Mouse (Mus musculus) c-Kit-negative CD71-positive TER-119-positive erythroid progenitor cells, embryonic 14.5 days (primary cell): ENCODE results near the gene Lce3b.

Experiments
- DNase-seq: peaks from one replicate; pipeline ENCODE4 v3.0.0-alpha.2; 2013; ENCODE audit warnings: low read depth, low spot score

Gene Lce3b

DNA sequence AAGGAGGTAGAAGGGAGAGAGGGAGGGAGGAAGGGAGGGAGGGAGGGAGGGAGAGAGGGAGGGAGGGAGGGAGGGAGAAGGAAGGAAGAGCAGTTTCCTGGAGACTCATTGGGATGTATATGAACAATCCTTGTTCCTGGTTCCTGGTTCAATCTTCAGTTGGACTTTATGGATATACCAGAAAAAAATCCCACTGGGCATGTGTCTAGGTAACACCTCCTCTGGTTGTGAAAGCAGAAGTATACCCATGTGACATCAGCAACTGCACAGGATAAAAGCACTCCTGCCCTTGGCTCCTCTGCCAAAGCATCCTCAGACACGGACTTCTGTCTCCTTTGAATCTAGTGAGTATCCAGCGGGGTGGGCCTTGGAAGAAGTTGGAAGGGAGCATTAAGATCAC lies at the start of gene Lce3b:
Lce3b (plus strand) TSS at position 301 of the 400 bp plus-strand sequence.
- DNase-seq, result no peak

DNA sequence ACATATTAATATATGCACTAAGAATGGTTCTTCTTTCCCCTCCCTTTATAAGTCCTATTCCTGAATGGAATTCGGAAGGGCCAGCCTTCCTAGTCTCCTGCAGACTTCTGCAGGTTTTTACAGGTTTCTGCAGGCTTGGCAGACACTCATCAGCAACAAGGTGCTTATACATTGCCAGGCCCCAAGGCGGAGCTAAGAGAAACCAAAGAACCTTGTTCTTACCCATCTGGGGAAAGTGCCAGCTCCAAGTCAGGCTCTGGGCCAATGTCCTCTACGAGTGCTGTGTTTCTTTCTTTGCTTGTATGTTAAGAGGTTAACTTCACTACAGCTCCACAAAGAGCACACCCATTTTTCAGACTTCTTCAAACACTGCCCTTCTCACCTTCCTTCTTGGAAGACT lies 38.7 kb upstream of the Lce3b start:
- no peak for DNase-seq

DNA sequence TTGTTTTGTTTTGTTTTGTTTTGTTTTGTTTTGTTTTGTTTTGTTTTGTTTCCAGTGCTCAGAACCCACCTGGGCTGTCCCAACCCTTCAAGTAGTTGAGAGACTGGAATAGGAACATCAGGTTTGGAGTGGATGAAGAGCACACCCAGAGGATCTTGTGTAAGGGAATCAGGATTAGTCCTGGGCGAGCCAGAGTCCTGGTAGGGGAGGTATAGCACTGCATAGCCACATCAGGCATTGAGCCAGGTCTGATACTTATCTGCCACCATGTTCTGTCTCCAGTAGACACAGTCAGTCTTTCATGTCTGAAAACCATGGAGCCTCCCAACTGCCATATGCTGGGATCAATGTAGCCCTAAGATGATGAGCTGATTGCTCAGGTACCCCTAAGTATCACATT lies 38.3 kb upstream of the Lce3b start:
- no peak for DNase-seq

DNA sequence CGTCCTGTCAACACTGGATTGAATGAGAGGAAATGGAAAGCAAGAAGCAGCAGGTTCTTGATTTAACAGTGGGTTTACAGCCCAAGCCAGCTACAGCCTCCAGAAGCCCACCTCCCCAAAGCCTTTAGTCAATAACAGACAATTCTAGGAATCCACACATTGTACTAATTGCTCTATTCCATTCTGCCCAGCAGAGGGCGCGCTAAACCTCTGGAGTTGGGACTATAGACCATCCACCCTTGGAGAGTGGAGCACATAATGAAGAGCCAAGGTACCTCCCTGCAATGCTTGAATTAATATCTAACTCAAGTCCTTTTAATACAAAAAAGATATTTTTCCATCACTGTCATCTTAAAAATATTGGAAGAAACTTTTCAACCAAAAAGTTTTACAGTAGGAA lies 29.8 kb upstream of the Lce3b start:
- no peak for DNase-seq

DNA sequence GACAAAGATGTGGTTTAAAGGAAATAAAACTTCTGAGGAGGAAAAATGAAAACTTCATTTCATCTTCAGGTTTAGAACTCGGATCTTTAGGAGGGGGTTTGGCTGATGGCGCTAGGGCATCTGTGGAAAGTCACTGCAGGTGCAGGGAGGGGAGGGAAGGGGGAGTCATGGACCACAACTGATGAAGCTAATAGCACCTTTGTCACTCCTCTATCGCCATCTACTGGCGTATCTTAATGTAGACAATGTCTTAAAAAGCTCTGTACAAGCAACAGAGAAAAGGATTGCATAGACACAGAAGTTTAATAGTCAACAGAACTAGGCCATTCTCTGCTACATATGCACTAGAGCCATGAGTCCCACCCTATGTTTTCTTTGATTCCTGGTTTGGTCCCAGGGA lies 29.1 kb upstream of the Lce3b start:
- no peak for DNase-seq

DNA sequence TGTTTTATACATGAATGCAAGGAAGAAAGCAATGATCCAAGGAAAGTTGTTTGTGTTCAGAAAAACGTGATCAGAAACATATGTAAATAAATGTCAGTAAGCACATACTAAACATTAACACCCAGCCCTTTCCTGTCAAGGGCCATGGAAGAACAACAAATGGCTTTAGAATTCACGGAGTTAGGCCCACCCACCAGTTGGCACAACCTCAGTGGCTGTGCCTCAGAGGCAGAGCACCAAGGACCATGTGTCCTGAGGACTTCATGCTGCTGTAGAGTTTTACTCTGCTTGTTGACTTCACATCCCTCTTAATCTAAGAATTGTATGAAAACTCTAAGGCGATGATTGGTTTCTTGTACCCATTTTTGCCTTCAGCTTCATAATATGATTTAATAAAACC lies 27.6 kb upstream of the Lce3b start:
- no peak for DNase-seq

DNA sequence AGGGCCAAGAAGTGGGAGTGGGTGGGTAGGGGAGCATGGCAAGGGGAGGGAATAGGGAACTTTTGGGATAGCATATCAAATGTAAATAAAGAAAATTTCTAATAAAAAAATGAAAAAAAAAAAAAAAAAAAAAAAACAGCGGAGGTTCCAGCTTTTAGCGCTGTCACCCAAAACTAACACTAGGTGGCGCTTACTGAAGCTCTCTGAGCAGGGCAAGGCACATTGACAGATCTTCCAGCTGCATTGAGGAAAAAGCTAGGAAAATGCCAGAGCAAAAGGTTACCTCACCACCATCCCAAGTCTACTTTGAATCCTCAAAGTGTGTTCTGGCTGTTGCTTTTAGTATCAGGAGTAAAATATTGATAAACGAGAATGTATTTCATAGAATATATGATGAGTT lies 25.2 kb upstream of the Lce3b start:
- no peak for DNase-seq

DNA sequence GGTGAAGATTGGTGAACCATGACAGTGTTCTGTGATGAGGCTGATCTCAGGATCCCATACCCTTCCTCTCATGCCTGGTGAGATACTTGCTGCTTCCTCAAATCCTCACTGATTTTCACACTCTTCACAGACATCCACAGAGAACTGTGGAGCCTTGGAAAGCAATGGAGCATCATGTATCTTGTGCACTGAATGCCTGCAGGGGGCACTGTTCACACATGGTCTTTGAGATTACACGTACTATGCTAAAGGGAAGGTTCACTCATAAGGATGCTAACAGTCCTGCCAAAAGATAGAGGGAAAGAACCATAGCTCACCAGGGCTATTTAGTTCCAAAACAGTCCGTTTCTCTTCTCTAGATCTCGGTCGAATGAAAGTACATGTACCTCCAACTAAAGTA lies 12.4 kb upstream of the Lce3b start:
- no peak for DNase-seq

DNA sequence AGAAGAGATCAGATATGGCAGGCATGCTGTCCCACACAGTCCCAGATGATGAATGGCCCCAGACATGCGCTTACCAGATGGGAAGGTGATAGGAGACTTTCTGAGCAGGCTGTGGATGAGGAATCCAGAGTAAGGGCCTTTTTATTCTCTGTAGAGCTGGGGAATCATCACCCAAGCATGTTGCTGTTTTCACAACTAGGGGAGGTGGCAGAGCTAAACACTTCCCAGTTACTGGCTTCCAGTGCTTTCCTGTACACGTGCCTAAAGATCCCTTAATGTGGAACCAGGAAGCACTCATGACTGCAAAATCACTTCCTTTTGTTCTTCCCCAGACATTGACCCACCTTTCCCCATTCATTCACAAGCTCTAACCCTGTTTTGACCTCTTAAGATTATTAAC lies 6.6 kb upstream of the Lce3b start, which contains the start of gene Lce3a:
Lce3a (minus strand) TSS at position 101 of the 400 bp plus-strand sequence.
- no peak for DNase-seq

DNA sequence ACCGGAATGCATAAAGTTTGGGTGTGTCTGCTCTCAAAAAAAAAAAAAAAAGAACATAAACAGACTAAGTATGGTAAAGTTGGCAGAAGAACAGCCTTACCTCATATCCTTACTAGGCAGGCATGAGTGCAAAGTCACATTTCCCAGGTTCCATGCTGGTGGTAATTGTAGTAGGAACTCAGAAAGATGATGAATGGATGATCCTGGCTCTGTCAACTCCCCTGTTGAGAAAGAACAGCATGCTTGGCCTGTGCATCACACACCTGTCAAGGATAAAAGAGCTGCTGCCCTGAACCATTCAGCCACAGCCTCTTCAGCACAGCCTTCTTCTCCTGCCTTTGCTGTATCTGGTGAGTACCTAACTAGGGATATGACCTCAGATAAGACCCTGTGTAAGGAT lies 11.4 kb downstream of the Lce3b start, which contains the start of gene Lce3c:
Lce3c (plus strand) TSS at position 301 of the 400 bp plus-strand sequence.
- no peak for DNase-seq

DNA sequence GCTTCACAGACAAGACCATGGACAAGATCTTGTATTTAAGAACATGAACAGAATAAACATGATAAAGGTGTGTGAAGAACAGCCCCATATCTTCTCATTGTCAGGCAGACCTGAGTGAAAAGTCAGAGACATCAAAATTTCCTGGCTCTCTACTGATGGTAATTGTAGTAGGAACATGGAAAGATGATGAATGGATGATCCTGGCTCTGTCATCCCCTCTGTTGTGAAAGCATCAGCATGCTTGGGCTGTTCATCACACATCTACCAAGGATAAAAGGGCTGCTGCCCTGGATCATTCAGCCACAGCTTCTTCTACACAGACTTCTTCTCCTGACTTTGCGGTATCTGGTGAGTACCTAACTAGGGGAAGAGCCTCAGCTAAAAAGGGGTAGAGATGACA lies 24.3 kb downstream of the Lce3b start, which contains the start of gene Lce3d:
Lce3d (plus strand) TSS at position 301 of the 400 bp plus-strand sequence.
- no peak for DNase-seq

DNA sequence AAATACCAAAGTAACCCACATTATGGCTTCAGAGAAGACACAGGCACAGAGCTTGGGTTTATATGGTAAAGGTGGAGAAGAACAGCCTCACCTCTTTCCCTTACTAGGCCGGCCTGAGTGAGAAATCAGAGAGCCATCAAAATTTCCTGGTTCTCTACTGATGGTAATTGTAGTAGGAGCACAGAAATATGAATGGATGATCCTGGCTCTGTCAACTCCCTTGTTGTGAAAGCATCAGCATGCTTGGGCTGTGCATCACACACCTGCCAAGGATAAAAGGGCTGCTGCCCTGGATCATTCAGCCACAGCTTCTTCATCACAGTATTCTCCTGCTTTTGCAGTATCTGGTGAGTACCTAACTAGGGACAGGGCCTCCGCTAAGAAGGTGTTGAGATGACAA lies 34.0 kb downstream of the Lce3b start, which contains the start of gene Lce3e:
Lce3e (plus strand) TSS at position 301 of the 400 bp plus-strand sequence.
- no peak for DNase-seq

DNA sequence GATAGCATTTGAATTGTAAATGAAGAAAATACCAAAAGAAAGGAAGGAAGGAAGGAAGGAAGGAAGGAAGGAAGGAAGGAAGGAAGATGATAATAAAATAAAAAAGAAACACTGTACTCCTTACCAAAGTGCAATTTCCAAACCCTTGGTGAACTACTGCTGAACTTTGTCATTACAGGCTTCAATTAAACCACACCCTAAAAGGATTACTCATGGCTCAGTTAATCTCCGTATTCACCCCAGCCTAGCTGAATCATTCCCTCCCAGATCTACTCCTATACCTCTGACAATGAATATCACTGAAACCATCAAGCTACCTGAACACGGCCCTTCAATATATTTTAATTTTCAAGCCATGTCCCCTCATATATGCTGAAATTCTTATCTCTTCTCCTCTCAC lies 45.7 kb downstream of the Lce3b start:
- no peak for DNase-seq
